Mouse (Mus musculus) limb, embryonic 11.5 days (tissue): Measurements from ENCODE around the gene Tmem256. TPM values are rescaled to one million over a fixed set of nuclear protein-coding genes. Genes with fewer than 3 reads are reported as not detected.

Experiments
- ATAC-seq: fragments of 200-750 bp; cut with Nextera tagmentation; 2 replicates; pipeline ENCODE4 v1.8.0; 2017; ENCODE audit warnings: low read depth; ENCODE audit not compliant: insufficient number of reproducible peaks, low FRiP score, low TSS enrichment
- DNase-seq: peaks from one replicate; pipeline ENCODE4 v3.0.0-alpha.2; 2015; ENCODE audit warnings: low spot score
- H3K27ac ChIP-seq: fragments of 300-500 bp; sonication (generic); replicated peaks from 2 replicates; pipeline ENCODE4 v1.5.1; 2014; ENCODE audit warnings: low read depth, mild to moderate bottlenecking, low read length
- H3K27me3 ChIP-seq: fragments of 300-500 bp; sonication (generic); 2 replicates; pipeline ENCODE4 v1.6.1; 2014; ENCODE audit warnings: mild to moderate bottlenecking, low read length, mixed read lengths; ENCODE audit not compliant: control insufficient read depth, insufficient read depth
- H3K36me3 ChIP-seq: fragments of 300-500 bp; sonication (generic); 2 replicates; pipeline ENCODE4 v1.6.1; 2014; ENCODE audit warnings: mild to moderate bottlenecking, low read length, moderate library complexity, mixed read lengths; ENCODE audit not compliant: control insufficient read depth, insufficient read depth
- H3K4me1 ChIP-seq: fragments of 300-500 bp; sonication (generic); 2 replicates; pipeline ENCODE4 v1.6.1; 2014; ENCODE audit warnings: low read length, mixed read lengths; ENCODE audit not compliant: control insufficient read depth, insufficient read depth
- H3K4me2 ChIP-seq: fragments of 300-500 bp; sonication (generic); 2 replicates; pipeline ENCODE4 v1.6.1; 2014; ENCODE audit warnings: low read depth, mild to moderate bottlenecking, moderate library complexity; ENCODE audit not compliant: severe bottlenecking
- H3K4me3 ChIP-seq: fragments of 300-500 bp; sonication (generic); 2 replicates; pipeline ENCODE4 v1.5.1; 2014; ENCODE audit warnings: low read depth, low read length
- H3K9ac ChIP-seq: fragments of 300-500 bp; sonication (generic); 2 replicates; pipeline ENCODE4 v1.6.1; 2014; ENCODE audit warnings: mild to moderate bottlenecking, low read length
- H3K9me3 ChIP-seq: fragments of 300-500 bp; sonication (generic); 2 replicates; pipeline ENCODE4 v1.6.1; 2016; ENCODE audit warnings: low read length; ENCODE audit not compliant: control insufficient read depth
- WGBS: fragments of 180-500 bp; shearing (Covaris S2); extraction: QIAGEN DNeasy Blood & Tissue Kit; methylation state at CpG from one replicate; pipeline ENCODE4 v1.1.7; 2014; 5-methylcytosine and 5-hydroxymethylcytosine counted together
- polyA plus RNA-seq: library from polyadenylated mRNA; unstranded; fragments of >200 nt; fragmentation: Nextera tagmentation; extraction: Ambion mirVana; gene quantifications from 2 replicates; pipeline ENCODE4 v1.2.1, GENCODE M21; 2014

Tmem256 gene
- polyA plus RNA-seq, 1 experiment from 2014 or later: 285 TPM

DNA sequence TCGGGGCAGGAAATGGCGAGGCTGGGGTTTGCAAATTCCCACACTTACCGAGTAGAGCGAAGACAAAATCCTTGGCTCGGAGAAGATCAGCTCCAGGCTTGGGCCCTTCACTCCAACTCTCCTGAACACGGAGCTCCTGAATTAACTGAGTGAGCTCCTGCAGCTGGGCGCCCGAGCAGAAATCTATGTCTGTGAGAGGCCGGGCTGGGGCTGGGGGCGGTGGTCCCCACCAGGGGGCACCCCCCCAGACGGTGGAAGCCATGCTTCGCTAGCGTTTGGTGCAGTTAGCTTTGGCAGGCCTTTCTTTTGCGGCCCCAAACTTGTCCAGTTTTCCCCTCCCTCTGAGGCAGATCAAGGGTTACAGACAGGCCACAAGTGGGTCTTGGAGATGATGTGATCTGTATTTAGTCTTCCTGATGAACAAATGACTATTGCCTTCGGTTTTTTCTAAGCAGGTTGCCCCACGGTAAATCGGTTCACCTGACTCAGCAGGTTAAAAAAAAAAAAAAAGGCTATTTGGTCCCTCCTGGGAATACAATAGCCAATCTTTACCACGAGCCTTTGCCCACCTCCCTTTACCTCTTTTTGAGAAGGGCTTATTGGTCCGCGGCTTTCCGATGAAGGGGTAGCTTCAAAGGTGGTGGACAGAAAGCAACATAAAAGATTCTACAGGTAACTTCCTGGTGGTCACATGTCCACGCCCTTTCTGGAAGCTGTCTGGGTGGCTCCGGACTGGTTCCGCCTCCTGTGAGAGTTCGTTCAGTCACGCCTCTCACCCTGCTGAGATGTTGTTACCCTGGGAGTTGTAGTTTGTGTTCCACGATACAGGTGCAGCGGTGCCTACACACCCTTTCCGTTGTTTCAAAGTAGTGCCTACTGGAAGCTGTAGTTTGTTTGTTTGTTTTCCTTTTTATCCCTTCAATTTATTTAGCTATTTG lies 33.1 kb upstream of the Tmem256 start, which contains the start of gene Tmem102:
Gene Tmem102, minus strand, starts transcription at position 653 of the 938 bp plus-strand sequence.
- Histone ChIP-seq H3K36me3 (no peaks in the 10 kb centered on the region), H3K9ac (no peak within 1 kb of the TSS; the same call in 1 of the 2 replicates), H3K9me3 (no peaks in the 10 kb centered on the region), H3K4me3 (no peak within 1 kb of the TSS; the same call in 1 of the 2 replicates), H3K4me2 (peak within 1 kb of the TSS; percentile 85; the same call in 1 of the 2 replicates), H3K4me1 (peaks cover 33% of the 10 kb centered on the region), H3K27ac (no peak within 1 kb of the TSS), H3K27me3 (peaks cover 57% of the 10 kb centered on the region)
- DNase-seq (peak; percentile 38), ATAC-seq (no peak)
- 6% methylated on average over 29 of the region's 29 CpGs for WGBS

DNA sequence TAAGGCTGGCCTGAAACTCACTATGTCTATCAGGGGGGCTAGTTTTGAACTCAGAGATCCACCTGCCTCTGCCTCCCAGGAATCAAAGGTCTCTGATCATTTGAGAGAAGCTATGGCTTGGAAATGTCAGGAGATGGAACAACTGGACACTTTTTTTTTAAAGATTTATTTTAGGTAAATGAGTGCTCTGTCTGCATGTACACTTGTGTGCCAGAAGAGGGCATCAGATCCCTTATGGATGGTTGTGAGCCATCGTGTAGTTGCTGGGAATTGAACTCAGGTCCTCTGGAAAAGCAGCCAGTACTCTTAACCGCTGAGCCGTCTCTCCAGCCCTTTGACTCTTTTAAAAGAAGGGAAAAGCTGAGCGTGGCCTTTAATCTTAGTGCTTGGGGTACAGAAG lies 31.9 kb upstream of the Tmem256 start:
- peaks cover 48% of the 10 kb centered on the region for H3K27me3 ChIP-seq
- 77% methylated on average over 4 of the region's 4 CpGs for WGBS
- ATAC-seq: no peak

DNA sequence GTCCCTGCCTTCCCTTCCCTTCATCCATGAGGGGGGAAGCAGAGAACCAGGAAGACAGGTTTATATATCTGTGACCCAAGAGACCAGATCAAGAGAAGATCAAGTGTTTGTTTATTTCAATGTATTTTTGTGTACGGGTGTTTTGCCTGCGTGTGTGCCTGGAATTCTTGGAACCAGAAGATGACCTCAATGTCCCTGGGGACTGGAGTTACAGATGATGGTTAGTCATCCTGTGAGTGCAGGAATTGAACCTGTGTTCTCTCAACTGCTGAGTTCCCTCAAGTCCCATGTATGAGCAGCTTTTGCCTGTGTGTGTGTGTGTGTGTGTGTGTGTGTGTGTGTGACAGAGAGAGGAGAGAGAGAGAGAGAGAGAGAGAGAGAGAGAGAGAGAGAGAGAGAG lies 30.7 kb upstream of the Tmem256 start:
- no peak for ATAC-seq
- H3K36me3 ChIP-seq: no peaks in the 10 kb centered on the region
- no peak overlapping the region for H3K4me3 ChIP-seq
- DNase-seq: no peak
- H3K4me2 ChIP-seq: no peak overlapping the region
- H3K4me1 ChIP-seq: peaks cover 16% of the 10 kb centered on the region
- no peaks in the 10 kb centered on the region for H3K9me3 ChIP-seq
- H3K27me3 ChIP-seq: peaks cover 36% of the 10 kb centered on the region
- H3K27ac ChIP-seq: no peak overlapping the region
- no peak overlapping the region for H3K9ac ChIP-seq
- 83% methylated on average over 2 of the region's 2 CpGs for WGBS

More for the DNA sequence above, 31.9 kb upstream of the Tmem256 start:
- Histone ChIP-seq H3K4me1 (peaks cover 26% of the 10 kb centered on the region), H3K4me2 (no peak overlapping the region), H3K36me3 (no peaks in the 10 kb centered on the region), H3K9ac (no peak overlapping the region), H3K27ac (no peak overlapping the region), H3K9me3 (no peaks in the 10 kb centered on the region), H3K4me3 (no peak overlapping the region)
- no peak for DNase-seq

- ATAC-seq: no peak
- H3K9me3 ChIP-seq: no peaks in the 10 kb centered on the region
- H3K36me3 ChIP-seq: no peaks in the 10 kb centered on the region
- peaks cover 10% of the 10 kb centered on the region for H3K27me3 ChIP-seq
- no peak overlapping the region for H3K4me2 ChIP-seq
- no peaks in the 10 kb centered on the region for H3K4me1 ChIP-seq
- no peak overlapping the region for H3K9ac ChIP-seq
- no peak overlapping the region for H3K4me3 ChIP-seq
- DNase-seq: no peak
- H3K27ac ChIP-seq: no peak overlapping the region
Observed at GRCm38 (mm10) chr11:69810280-69810679, 28.0 kb upstream of the Tmem256 start.

DNA sequence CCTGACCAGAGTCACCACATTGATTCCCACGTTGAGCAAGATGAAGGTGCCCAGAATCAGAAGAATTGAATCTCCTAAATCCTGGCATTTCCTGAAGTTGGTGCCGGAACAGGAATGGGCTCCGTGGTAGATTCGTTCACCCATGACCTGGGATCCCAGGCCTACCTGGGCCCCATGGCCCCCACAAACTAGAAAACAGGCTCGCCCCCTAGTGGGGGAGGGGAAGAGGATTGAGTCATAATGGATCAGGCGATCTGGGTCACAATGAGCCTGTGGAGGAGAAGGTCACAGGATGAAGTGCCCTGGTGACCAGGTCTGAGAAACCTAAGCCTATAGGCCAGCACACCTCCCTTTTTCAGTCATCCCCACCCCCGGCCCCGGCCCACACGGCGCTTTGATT lies 23.2 kb upstream of the Tmem256 start, which contains the start of gene Gm39566:
Gene Gm39566, minus strand, starts transcription at position 144 of the 400 bp plus-strand sequence.
- Histone ChIP-seq H3K4me1 (no peaks in the 10 kb centered on the region), H3K4me3 (no peak within 1 kb of the TSS), H3K9ac (no peak within 1 kb of the TSS), H3K27me3 (no peaks in the 10 kb centered on the region), H3K9me3 (no peaks in the 10 kb centered on the region), H3K36me3 (no peaks in the 10 kb centered on the region), H3K4me2 (no peak within 1 kb of the TSS), H3K27ac (no peak within 1 kb of the TSS)
- ATAC-seq (no peak), DNase-seq (no peak)
- 69% methylated on average over 10 of the region's 10 CpGs for WGBS

DNA sequence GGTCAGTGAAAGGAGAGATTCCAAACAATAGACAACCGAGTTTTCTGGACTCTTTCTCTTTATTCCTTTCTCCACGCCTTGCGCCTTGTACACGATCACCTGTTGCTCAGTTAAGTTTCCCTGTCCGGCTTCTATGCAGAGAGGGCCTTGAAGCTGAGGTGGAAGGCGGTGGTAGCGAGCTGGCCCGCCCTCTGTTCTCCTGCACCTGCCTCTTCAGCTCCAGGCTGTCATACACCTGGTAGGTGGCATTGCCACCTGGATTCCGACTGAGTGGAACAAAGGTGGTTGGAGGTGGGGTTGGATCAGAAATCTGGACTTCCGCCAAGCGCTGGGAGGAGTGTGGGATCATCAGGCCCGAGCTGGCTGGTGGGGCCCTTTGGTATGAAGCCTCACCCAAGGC lies 21.8 kb upstream of the Tmem256 start:
- no peaks in the 10 kb centered on the region for H3K36me3 ChIP-seq

GRCm38 (mm10) chr11:69818365-69818764 lies 19.9 kb upstream of the Tmem256 start, which contains the start of gene Spem2:
Spem2 (minus strand) TSS chr11:69818465.
- Histone ChIP-seq H3K27ac (no peak within 1 kb of the TSS), H3K9me3 (no peaks in the 10 kb centered on the region), H3K36me3 (no peaks in the 10 kb centered on the region), H3K4me3 (no peak within 1 kb of the TSS), H3K27me3 (no peaks in the 10 kb centered on the region), H3K4me2 (no peak within 1 kb of the TSS), H3K9ac (no peak within 1 kb of the TSS), H3K4me1 (no peaks in the 10 kb centered on the region)
- ATAC-seq (no peak), DNase-seq (no peak)
- WGBS: 89% methylated on average over 2 of the region's 2 CpGs

More for the DNA sequence above, 21.8 kb upstream of the Tmem256 start:
- no peak overlapping the region for H3K4me2 ChIP-seq
- ATAC-seq: no peak
- H3K27ac ChIP-seq: no peak overlapping the region
- H3K4me3 ChIP-seq: no peak overlapping the region
- H3K27me3 ChIP-seq: no peaks in the 10 kb centered on the region
- no peak for DNase-seq
- 92% methylated on average over 12 of the region's 12 CpGs for WGBS
- no peak overlapping the region for H3K9ac ChIP-seq
- H3K9me3 ChIP-seq: no peaks in the 10 kb centered on the region
- H3K4me1 ChIP-seq: no peaks in the 10 kb centered on the region

DNA sequence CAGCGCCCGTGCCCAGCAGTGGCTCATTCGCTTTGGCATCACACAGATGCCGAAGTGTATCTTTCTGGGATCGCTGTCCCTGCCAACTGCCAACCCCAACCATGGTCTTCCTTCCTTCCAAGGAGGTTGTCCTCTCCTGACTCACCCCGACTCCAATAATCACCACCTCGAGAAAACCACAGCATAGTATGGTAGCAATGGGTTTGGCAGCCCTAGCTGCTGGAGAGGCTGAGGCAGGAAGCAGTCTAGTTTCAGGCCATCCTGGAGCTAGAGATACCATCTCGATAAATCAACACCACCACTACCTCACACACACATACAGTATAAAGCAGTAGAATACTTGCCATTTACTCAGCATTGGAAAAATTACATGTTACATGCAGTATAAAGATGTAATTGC lies 19.4 kb upstream of the Tmem256 start:
- no peaks in the 10 kb centered on the region for H3K36me3 ChIP-seq
- WGBS: 92% methylated on average over 8 of the region's 8 CpGs
- no peaks in the 10 kb centered on the region for H3K9me3 ChIP-seq
- H3K27me3 ChIP-seq: no peaks in the 10 kb centered on the region
- H3K4me2 ChIP-seq: no peak overlapping the region
- ATAC-seq (no peak), DNase-seq (no peak)
- no peak overlapping the region for H3K27ac ChIP-seq
- no peak overlapping the region for H3K4me3 ChIP-seq
- no peak overlapping the region for H3K9ac ChIP-seq
- no peaks in the 10 kb centered on the region for H3K4me1 ChIP-seq
